Mouse (Mus musculus) layer of hippocampus, adult 11-12 months (tissue): ENCODE data around the gene Vmn2r44.
"Not testable (repeated sequence)": the region's sequence is repeated elsewhere in the genome, so short reads cannot be mapped to it uniquely, and the experiment has no call there.

Experiments used
- DNase-seq: peaks from one replicate; pipeline ENCODE4 v3.0.0; 2022; ENCODE audit warnings: low spot score

The Vmn2r44 gene

GRCm38 (mm10) chr7:8383233-8383632, at the start of gene Vmn2r44:
TSS of gene Vmn2r44 (minus strand) at chr7:8383333.
- DNase-seq: not testable (repeated sequence)

GRCm38 (mm10) chr7:8357879-8358278, 25.3 kb downstream of the Vmn2r44 start:
- not testable (repeated sequence) for DNase-seq
